18 mouse cellular contexts compared by ENCODE assay signal in genomic region chr1:156107424-156107823, GRCm38 (mm10).
A peak's percentile ranks its signal among the peaks of the same experiment; 100 is the strongest.
DNase-seq lines count a peak whose midpoint lies in the region; ATAC-seq lines count a peak whose summit lies in the region.
"Had no signal": no experiment of that assay in that cellular context is flagged by ENCODE, and none has a peak within 500 bp of the region (broad histone marks: within the 10 kb centered on the region; RNA-seq: fewer than 3 reads in every experiment).

No protein-coding gene starts in this region.

- peak; percentile 74 for ATAC-seq in CD4-positive, CD25-positive, alpha-beta regulatory T cell, adult 4 months
- ATAC-seq in inflammation-experienced regulatory T-cells, adult 6 months, result peak; percentile 58
- ATAC-seq: forebrain, embryonic 14.5 days; forebrain, embryonic 16.5 days had no signal

- peak; percentile 42 for DNase-seq in CD4-positive helper T cell, adult 2 months (ENCODE audit: low read depth, low spot score)
- no peak for DNase-seq in thymus, adult 18-20 months
- no peak for DNase-seq in right cerebral cortex, postnatal 4 days
- DNase-seq: adrenal gland, adult 2 months; adrenal gland, postnatal 10 days; adrenal gland, postnatal 25 days; B cell, adult 2 months; cerebellum, adult 11 months; cerebellum, adult 18-20 months; cerebellum, adult 8-10 months; cerebellum, adult 9-11 months; cerebellum, postnatal 14 days; cerebellum, postnatal 36 days; embryo, embryonic 11 days had no signal
